Mouse (Mus musculus) left cerebral cortex, postnatal 25 days (tissue): ENCODE data around the gene Ssr2. TPM values are rescaled to one million over a fixed set of nuclear protein-coding genes. Genes with fewer than 3 reads are reported as not detected.

Source experiments
- DNase-seq, 2 experiments: peaks; one replicate each; pipeline ENCODE4 v3.0.0; 2022; ENCODE audit warnings: low spot score in 2 of 2, mixed read lengths in 1 of 2
- intact Hi-C: fragments of 180-260 bp; cut with DNase I; formaldehyde crosslinking; loops from one replicate; pipeline ENCODE4 v1.15.1; 2025
- total RNA-seq, 2 experiments: library from RNA; stranded (reverse); gene quantifications; 2 replicates each; pipeline ENCODE4 v1.2.3; 2021

Ssr2 gene
- total RNA-seq, 2 experiments from 2014 or later, result 97.7 to 106 TPM

GRCm38 (mm10) chr3:88540085-88540484 lies 35.6 kb upstream of the Ssr2 start:
- DNase-seq, result no peak
- intact Hi-C loops, result no loop called here

- no peak for DNase-seq
- intact Hi-C loops, result no loop called here
Observed at GRCm38 (mm10) chr3:88541622-88542401, 33.9 kb upstream of the Ssr2 start.

DNA sequence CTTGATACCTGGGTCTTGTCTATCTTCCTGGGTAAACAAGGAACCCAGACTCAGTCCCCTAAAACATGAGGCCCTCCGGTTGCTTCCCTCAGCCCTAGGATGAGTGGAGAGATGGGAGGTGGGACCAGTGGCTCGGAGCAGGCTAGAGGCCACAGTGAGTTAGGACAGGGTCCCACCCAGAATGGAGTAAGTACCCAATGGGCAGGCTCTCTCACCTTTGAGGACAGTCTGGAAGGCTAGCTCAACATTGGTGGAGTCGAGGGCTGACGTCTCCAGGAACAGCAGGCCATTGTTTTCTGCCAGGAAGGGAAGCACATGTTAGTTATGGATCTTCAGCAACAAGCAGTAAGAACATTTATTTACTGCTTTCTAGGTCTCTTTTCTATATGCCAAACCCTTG lies 33.2 kb upstream of the Ssr2 start:
- no peak for DNase-seq
- intact Hi-C loops, result no loop called here

GRCm38 (mm10) chr3:88543174-88543573 lies 32.5 kb upstream of the Ssr2 start:
- intact Hi-C loops, result no loop called here
- no peak for DNase-seq

GRCm38 (mm10) chr3:88543651-88544410 lies 31.8 kb upstream of the Ssr2 start:
- intact Hi-C loops, result no loop called here
- no peak for DNase-seq

DNA sequence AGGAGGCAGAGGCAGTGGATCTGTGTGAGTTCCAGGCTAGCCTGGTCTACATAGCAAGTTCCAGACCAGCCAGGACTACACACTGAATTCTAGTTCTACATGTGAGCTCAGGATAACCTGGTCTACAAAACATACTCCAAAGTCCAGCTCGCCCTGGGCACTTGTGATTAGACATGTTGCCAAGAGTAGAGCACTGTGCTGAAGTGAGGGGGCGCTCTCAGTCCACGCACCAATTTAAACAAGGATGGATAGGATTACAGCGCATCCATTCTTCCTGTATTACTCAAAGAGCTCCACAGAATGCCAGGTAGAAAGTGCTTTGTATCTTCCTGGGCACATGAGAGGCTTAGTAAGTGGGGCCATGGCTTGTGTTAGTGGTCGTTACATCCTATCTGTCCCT lies 31.2 kb upstream of the Ssr2 start:
- intact Hi-C loops, result no loop called here
- DNase-seq, result no peak

- DNase-seq, result no peak
- intact Hi-C loops, result no loop called here
Observed at GRCm38 (mm10) chr3:88544955-88545591, 30.6 kb upstream of the Ssr2 start.

GRCm38 (mm10) chr3:88546674-88547418 lies 28.8 kb upstream of the Ssr2 start:
- DNase-seq, result no peak
- intact Hi-C loops, result no loop called here

GRCm38 (mm10) chr3:88548180-88548917 lies 27.3 kb upstream of the Ssr2 start, which contains the start of gene Rab25:
Gene Rab25, minus strand, starts transcription at chr3:88548300.
- DNase-seq, result no peak
- intact Hi-C loops, result no loop called here

- intact Hi-C loops, result loop anchor here (5.0 kb wide), 1 partner anchor 664 kb away; the partner anchor contains the start of gene Prcc
- DNase-seq, result no peak
Observed at GRCm38 (mm10) chr3:88551586-88551985, 24.1 kb upstream of the Ssr2 start.

DNA sequence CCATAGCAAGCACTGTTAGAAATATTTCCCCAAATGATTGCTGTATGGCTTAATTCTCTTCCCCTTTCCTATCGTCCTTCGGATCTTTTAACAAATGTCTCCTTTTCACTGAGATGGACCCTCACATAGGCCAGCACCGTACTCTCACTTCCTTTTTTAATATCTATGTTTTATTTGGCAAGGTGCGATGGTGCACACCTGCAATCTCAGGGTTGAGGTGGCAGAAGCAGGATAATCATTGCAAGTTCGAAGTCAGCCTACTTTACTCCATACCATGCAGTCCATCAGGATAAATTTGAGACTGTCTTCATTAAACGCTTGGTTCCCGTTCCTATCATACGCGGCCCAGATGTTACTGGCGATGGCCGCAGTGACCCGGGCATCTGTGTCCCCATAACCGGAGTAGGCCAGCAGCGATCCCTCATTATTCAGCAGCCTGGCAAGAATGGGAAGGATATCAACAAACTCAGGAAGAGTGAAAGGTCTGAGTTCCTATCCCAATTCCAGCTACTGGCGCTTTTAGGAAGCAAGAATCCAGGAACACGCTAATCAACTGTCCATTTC lies 23.5 kb upstream of the Ssr2 start:
- intact Hi-C loops, result loop anchor here (5.0 kb wide), 1 partner anchor 665 kb away; the partner anchor contains the start of gene Prcc

DNA sequence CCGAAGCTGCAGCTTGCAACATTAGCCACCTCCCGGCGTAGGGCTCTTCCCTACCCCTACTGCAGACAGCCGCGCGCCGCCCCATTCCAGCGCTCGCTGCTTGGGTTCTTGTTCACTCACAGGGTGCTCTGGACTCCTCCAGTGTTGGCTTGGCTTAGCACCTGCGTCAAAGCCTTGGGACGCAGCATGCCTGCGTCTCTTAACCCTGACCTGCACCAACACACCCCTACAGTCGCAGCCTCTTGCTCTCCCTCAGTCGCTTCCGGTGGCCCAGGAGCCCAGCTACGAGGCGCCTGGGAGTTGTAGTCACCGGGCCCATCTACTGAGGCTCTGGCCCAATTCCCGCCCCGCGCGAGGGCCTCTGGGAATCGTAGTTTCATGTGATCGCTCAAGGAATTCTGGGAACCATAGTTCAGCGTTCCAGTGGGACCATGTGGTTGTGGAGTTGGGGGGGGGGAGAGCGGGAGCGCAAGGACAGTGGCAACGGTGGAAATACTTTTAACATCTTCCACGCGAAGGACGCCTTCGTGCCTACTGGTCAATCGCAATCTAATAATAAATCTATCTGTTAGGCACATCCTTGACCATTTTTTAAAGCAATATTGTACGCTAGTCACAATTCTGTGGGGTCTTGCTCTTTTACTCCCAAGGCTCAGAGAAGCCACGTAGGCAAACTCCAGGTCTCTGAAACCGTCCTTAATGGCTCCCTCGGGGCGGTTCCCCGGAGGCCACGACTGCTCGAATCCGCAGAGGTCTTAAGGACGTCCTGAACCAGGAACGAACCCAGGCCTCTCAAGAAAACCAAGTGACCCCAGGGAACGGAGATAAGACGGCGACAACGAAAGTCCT lies 22.8 kb upstream of the Ssr2 start, which contains the start of gene Lamtor2:
TSS of gene Lamtor2 (minus strand) at position 399 of the 849 bp plus-strand sequence.
- intact Hi-C loops, result loop anchor here (5.0 kb wide), 1 partner anchor 666 kb away; the partner anchor contains the start of gene Prcc
- peak; percentile 98 to 99 for DNase-seq

More for the DNA sequence above, 23.5 kb upstream of the Ssr2 start:
- DNase-seq, result no peak

DNA sequence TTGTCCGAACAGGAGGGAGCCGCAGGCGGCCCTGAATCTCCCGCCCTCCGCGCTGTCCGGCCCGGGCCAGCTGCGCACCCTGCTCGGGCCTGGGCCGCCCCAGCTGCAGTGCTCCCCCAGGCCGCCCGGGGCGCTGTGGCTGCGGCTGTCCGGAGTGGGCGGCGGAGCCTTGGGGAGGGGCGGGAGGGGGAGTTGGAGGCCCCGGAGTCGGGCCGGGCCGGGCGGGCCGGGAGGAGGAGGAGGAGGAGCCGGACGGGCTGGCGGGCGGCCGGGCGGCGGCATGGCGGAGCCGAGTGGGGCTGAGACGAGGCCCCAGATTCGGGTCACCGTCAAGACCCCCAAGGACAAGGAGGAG lies 22.2 kb upstream of the Ssr2 start, which contains the start of gene Ubqln4:
TSS of gene Ubqln4 (plus strand) at position 234 of the 355 bp plus-strand sequence.
- DNase-seq, result peak; percentile 84 to 91
- intact Hi-C loops, result loop anchor here (5.0 kb wide), 1 partner anchor 666 kb away; the partner anchor contains the start of gene Prcc

DNA sequence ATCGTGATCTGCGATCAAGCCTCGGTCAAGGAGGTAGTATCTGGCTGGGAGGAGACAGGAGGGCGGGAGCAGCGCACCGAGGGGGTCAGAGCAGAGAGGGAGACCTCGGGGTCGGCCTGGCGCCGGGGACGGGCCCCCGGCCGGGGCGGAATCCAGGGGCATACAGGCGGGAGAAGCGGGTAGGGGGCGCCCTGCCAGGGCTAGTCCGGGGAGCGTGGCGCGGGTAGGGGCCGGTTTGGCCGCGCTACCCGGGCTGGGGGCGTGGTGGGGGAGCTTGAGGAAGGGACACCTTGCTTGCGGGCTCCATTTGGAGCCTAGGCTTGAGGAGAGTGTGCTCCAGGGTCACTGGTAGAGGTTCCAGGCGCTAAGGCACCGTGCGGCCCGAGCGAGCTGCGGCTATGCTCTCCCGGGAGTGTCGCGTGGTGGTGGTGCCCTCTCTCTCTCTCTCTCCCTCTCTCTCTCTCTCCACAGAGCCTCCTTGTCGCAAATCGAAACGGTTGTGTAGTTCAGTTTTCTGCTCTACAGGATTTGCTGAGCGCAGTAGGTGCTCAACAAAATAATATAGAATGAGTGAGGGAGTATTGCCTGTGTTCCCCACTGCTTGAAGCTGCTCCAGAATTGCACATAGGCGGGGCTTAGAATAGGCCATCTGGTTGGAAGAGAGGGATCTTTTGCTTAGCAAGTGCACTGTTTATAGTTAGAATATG lies 21.6 kb upstream of the Ssr2 start:
- intact Hi-C loops, result loop anchor here (5.0 kb wide), 1 partner anchor 667 kb away; the partner anchor contains the start of gene Prcc

GRCm38 (mm10) chr3:88555069-88555605 lies 20.5 kb upstream of the Ssr2 start:
- DNase-seq, result no peak
- intact Hi-C loops, result no loop called here

More for the DNA sequence above, 21.6 kb upstream of the Ssr2 start:
- DNase-seq, result peak; percentile 42 to 66

DNA sequence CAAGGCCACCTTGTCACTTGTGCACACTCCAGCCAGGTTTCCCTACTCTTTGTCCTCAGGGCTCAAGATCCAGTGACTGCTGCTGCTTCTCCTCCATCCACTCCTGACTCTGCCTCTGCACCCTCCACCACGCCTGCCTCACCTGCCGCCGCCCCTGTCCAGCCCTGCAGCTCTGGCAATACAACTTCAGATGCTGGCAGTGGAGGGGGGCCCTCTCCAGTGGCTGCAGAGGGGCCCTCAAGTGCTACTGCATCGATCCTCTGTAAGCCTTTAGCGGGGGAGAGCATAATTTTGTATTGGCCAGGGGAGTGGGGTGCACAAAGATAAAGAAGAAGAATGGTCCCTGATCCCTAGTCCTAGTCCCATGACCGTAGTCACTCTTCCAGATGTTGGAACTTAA lies 19.9 kb upstream of the Ssr2 start:
- intact Hi-C loops, result no loop called here
- no peak for DNase-seq
